Mouse (Mus musculus) stomach, postnatal 0 days (tissue): ENCODE data around the gene Tmem253. TPM values are rescaled to one million over a fixed set of nuclear protein-coding genes. Genes with fewer than 3 reads are reported as not detected.

Experiments used
- ATAC-seq: fragments of 200-750 bp; cut with Nextera tagmentation; 2 replicates; pipeline ENCODE4 v1.8.0; 2017; ENCODE audit not compliant: low FRiP score, low TSS enrichment
- DNase-seq: peaks from one replicate; pipeline ENCODE4 v3.0.0-alpha.2; 2016; ENCODE audit warnings: low spot score
- H3K27ac ChIP-seq: fragments of 300-500 bp; sonication (generic); replicated peaks from 2 replicates; pipeline ENCODE4 v1.5.1; 2014; ENCODE audit warnings: mild to moderate bottlenecking, control low read depth
- H3K27me3 ChIP-seq: fragments of 300-500 bp; sonication (generic); 2 replicates; pipeline ENCODE4 v1.6.1; 2014; ENCODE audit warnings: low read length; ENCODE audit not compliant: control insufficient read depth, insufficient read depth
- H3K36me3 ChIP-seq: fragments of 300-500 bp; sonication (generic); 2 replicates; pipeline ENCODE4 v1.6.1; 2014; ENCODE audit warnings: low read length, mixed read lengths; ENCODE audit not compliant: control insufficient read depth, insufficient read depth
- H3K4me1 ChIP-seq: fragments of 300-500 bp; sonication (generic); replicated peaks from 2 replicates; pipeline ENCODE4 v1.6.1; 2014; ENCODE audit warnings: antibody characterized with exemption; ENCODE audit not compliant: control insufficient read depth, insufficient read depth
- H3K4me2 ChIP-seq: fragments of 300-500 bp; sonication (generic); replicated peaks from 2 replicates; pipeline ENCODE4 v1.6.1; 2014; ENCODE audit warnings: low read depth, mild to moderate bottlenecking, control low read depth, moderate library complexity
- H3K4me3 ChIP-seq: fragments of 300-500 bp; sonication (generic); 2 replicates; pipeline ENCODE4 v1.5.1; 2014; ENCODE audit warnings: low read depth, low read length, control low read depth
- H3K9ac ChIP-seq: fragments of 300-500 bp; sonication (generic); 2 replicates; pipeline ENCODE4 v1.6.1; 2014; ENCODE audit warnings: mild to moderate bottlenecking, low read length, control low read depth, mixed read lengths
- H3K9me3 ChIP-seq: fragments of 300-500 bp; sonication (generic); 2 replicates; pipeline ENCODE4 v1.6.1; 2016; ENCODE audit warnings: low read length; ENCODE audit not compliant: control insufficient read depth
- CTCF ChIP-seq: IDR thresholded peaks from 2 replicates; pipeline ENCODE4 v1.5.1; 2016; ENCODE audit warnings: antibody characterized with exemption, low read depth, mild to moderate bottlenecking, moderate library complexity
- EP300 ChIP-seq: optimal IDR thresholded peaks from 2 replicates; pipeline ENCODE3; 2016; ENCODE audit warnings: antibody characterized with exemption
- WGBS: fragments of 180-500 bp; shearing (Covaris S2); extraction: QIAGEN DNeasy Blood & Tissue Kit; methylation state at CpG from one replicate; pipeline ENCODE4 v1.1.7; 2014; 5-methylcytosine and 5-hydroxymethylcytosine counted together
- polyA plus RNA-seq: library from polyadenylated mRNA; unstranded; fragments of >200 nt; fragmentation: Nextera tagmentation; extraction: Ambion mirVana; gene quantifications from 2 replicates; pipeline ENCODE4 v1.2.1, GENCODE M21; 2015

The Tmem253 gene
- polyA plus RNA-seq, 1 experiment from 2014 or later: 4.9 TPM

DNA sequence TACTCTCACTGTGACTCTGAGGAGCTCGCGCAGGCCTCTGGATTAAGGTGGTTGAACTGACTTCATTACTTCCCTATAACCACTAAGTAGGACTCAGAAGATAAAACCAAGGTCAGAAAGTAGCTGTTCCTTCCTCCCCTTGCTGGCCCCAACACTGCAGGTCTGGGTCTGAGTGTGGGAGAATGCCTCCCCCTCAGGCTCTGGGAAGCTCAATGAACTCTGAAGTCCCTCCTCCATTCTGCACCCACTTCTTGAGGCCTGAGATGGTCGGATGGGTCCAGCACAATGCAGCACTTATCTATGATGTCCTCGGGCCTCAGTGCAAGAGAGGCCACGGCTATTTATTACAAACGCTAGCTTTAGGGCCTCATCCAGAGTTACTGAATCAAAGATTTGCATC lies 9.8 kb upstream of the Tmem253 start:
- Histone ChIP-seq H3K9me3 (no peaks in the 10 kb centered on the region), H3K27me3 (no peaks in the 10 kb centered on the region), H3K4me2 (no peak overlapping the region), H3K4me3 (no peak overlapping the region), H3K27ac (no peak overlapping the region), H3K9ac (no peak overlapping the region), H3K36me3 (peaks cover 12% of the 10 kb centered on the region), H3K4me1 (no peaks in the 10 kb centered on the region)
- DNase-seq (no peak), ATAC-seq (no peak)
- TF ChIP-seq EP300 (no peak), CTCF (no peak)
- WGBS: 82% methylated on average over 6 of the region's 6 CpGs

DNA sequence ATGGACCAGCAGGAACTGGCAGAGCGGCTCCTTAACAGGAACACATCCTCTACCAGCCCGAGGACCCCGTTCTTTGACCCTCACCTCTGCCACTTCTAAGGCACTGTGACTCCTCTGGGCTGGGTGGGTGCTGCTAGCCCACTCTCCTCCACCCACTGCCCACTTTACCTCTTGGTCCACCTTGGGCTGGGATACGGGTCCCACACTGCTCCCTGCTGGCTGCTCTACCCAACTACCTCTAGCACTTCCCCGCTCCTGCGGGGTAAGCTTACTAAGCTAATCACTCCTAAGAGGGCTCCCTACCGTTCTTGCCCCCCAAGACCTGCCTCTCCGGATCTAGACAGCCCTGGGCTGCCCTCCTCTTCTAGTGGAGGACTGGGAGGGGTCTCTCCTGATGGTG lies 9.2 kb upstream of the Tmem253 start:
- H3K27me3 ChIP-seq: no peaks in the 10 kb centered on the region
- H3K4me1 ChIP-seq: no peaks in the 10 kb centered on the region
- peaks cover 12% of the 10 kb centered on the region for H3K36me3 ChIP-seq
- no peak overlapping the region for H3K27ac ChIP-seq
- TF ChIP-seq EP300: no peak
- TF ChIP-seq CTCF: peak; percentile 61
- DNase-seq: peak; percentile 41
- no peak overlapping the region for H3K4me2 ChIP-seq
- H3K9ac ChIP-seq: no peak overlapping the region
- no peak overlapping the region for H3K4me3 ChIP-seq
- H3K9me3 ChIP-seq: no peaks in the 10 kb centered on the region
- ATAC-seq: peak; percentile 13; the same call in 1 of the 2 replicates
- 74% methylated on average over 8 of the region's 8 CpGs for WGBS

DNA sequence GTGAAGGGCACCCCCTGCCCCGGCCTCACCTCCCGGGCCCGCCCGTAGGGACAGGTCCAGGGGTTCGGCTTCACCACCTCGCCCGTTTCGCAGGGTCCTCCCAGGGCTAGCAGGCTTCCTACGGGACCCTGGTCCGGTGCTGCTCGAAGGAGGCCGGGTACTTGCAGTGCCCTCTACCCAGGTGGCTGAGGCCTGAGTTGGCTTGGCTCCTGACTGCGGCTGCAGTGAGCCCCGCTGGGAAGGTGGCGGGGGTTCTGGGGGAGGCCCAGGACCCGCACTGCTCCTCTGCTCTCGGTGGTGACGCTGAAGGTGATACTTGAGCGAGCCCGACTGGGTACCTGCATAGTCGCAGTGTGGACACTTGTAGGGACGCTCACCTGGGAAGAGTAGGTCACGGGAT lies 8.7 kb upstream of the Tmem253 start:
- Histone ChIP-seq H3K36me3 (peaks cover 12% of the 10 kb centered on the region), H3K27ac (no peak overlapping the region), H3K9ac (no peak overlapping the region), H3K4me3 (no peak overlapping the region), H3K4me1 (no peaks in the 10 kb centered on the region), H3K4me2 (no peak overlapping the region), H3K9me3 (no peaks in the 10 kb centered on the region), H3K27me3 (no peaks in the 10 kb centered on the region)
- DNase-seq: no peak
- no peak for ATAC-seq
- TF ChIP-seq EP300: no peak
- no peak for TF ChIP-seq CTCF
- WGBS: 94% methylated on average over 23 of the region's 23 CpGs

- no peak for TF ChIP-seq EP300
- peak; percentile 100 for TF ChIP-seq CTCF
- WGBS: 57% methylated on average over 38 of the region's 38 CpGs
- no peak overlapping the region for H3K4me3 ChIP-seq
- peaks cover 9% of the 10 kb centered on the region; the same call in 1 of the 2 replicates for H3K36me3 ChIP-seq
- H3K27me3 ChIP-seq: no peaks in the 10 kb centered on the region
- no peak overlapping the region for H3K27ac ChIP-seq
- no peak overlapping the region for H3K4me2 ChIP-seq
- H3K9ac ChIP-seq: no peak overlapping the region
- H3K4me1 ChIP-seq: no peaks in the 10 kb centered on the region
- no peaks in the 10 kb centered on the region for H3K9me3 ChIP-seq
- ATAC-seq: peak; percentile 84
- peak; percentile 94 for DNase-seq
Observed at GRCm38 (mm10) chr14:52008321-52009203, 6.9 kb upstream of the Tmem253 start.

- Histone ChIP-seq H3K27ac (no peak overlapping the region), H3K9me3 (no peaks in the 10 kb centered on the region), H3K36me3 (peaks cover 9% of the 10 kb centered on the region; the same call in 1 of the 2 replicates), H3K27me3 (no peaks in the 10 kb centered on the region), H3K4me2 (no peak overlapping the region), H3K4me1 (no peaks in the 10 kb centered on the region), H3K4me3 (no peak overlapping the region), H3K9ac (no peak overlapping the region)
- ATAC-seq (no peak), DNase-seq (no peak)
- WGBS: 72% methylated on average over 26 of the region's 26 CpGs
- TF ChIP-seq CTCF (no peak), EP300 (no peak)
Observed at GRCm38 (mm10) chr14:52009361-52009760, 6.1 kb upstream of the Tmem253 start.

- 80% methylated on average over 6 of the region's 6 CpGs for WGBS
- DNase-seq: no peak
Observed at GRCm38 (mm10) chr14:52009841-52010240, 5.6 kb upstream of the Tmem253 start.

More at GRCm38 (mm10) chr14:52009841-52010240, 5.6 kb upstream of the Tmem253 start:
- no peaks in the 10 kb centered on the region for H3K4me1 ChIP-seq
- no peak overlapping the region for H3K27ac ChIP-seq
- ATAC-seq: no peak
- TF ChIP-seq CTCF (no peak), EP300 (no peak)
- H3K4me3 ChIP-seq: no peak overlapping the region
- no peak overlapping the region for H3K9ac ChIP-seq
- no peak overlapping the region for H3K4me2 ChIP-seq
- no peaks in the 10 kb centered on the region for H3K27me3 ChIP-seq
- H3K36me3 ChIP-seq: peaks cover 9% of the 10 kb centered on the region; the same call in 1 of the 2 replicates
- H3K9me3 ChIP-seq: no peaks in the 10 kb centered on the region
